Mouse (Mus musculus): ENCODE results near the gene Gm13271. TPM values are rescaled to one million over a fixed set of nuclear protein-coding genes. Genes with fewer than 3 reads are reported as not detected.
"Not testable (repeated sequence)": the region's sequence is repeated elsewhere in the genome, so short reads cannot be mapped to it uniquely, and the experiment has no call there.

Gm13271 gene
- total RNA-seq, 1 experiment from 2014 or later = not detected

GRCm38 (mm10) chr4:88756581-88757513 lies 2.2 kb downstream of the Gm13271 start:
- not testable (repeated sequence) for ATAC-seq (replicated peaks in 1 of 2; ENCODE audit: insufficient read depth in 1 of 2, low FRiP score in 2 of 2, low TSS enrichment in 1 of 2, low read depth in 1 of 2, poor library complexity in 2 of 2, severe bottlenecking in 2 of 2)

- peak; percentile 100 for ATAC-seq (replicated peaks in 1 of 2; ENCODE audit: insufficient read depth in 1 of 2, low FRiP score in 2 of 2, low TSS enrichment in 1 of 2, low read depth in 1 of 2, poor library complexity in 2 of 2, severe bottlenecking in 2 of 2)
Observed at GRCm38 (mm10) chr4:88757628-88758031, 3.0 kb downstream of the Gm13271 start.

- ATAC-seq (replicated peaks in 1 of 2; ENCODE audit: insufficient read depth in 1 of 2, low FRiP score in 2 of 2, low TSS enrichment in 1 of 2, low read depth in 1 of 2, poor library complexity in 2 of 2, severe bottlenecking in 2 of 2) = not testable (repeated sequence)
Observed at GRCm38 (mm10) chr4:88758751-88759150, 4.1 kb downstream of the Gm13271 start.

GRCm38 (mm10) chr4:88759610-88760268 lies 5.1 kb downstream of the Gm13271 start, which contains the start of gene Gm13283:
TSS of gene Gm13283 (plus strand) at chr4:88760119.
- not testable (repeated sequence) for ATAC-seq (replicated peaks in 1 of 2; ENCODE audit: insufficient read depth in 1 of 2, low FRiP score in 2 of 2, low TSS enrichment in 1 of 2, low read depth in 1 of 2, poor library complexity in 2 of 2, severe bottlenecking in 2 of 2)

- ATAC-seq (replicated peaks in 1 of 2; ENCODE audit: insufficient read depth in 1 of 2, low FRiP score in 2 of 2, low TSS enrichment in 1 of 2, low read depth in 1 of 2, poor library complexity in 2 of 2, severe bottlenecking in 2 of 2) = not testable (repeated sequence)
Observed at GRCm38 (mm10) chr4:88760431-88760830, 5.8 kb downstream of the Gm13271 start.

GRCm38 (mm10) chr4:88761776-88762175 lies 7.1 kb downstream of the Gm13271 start:
- ATAC-seq (replicated peaks in 1 of 2; ENCODE audit: insufficient read depth in 1 of 2, low FRiP score in 2 of 2, low TSS enrichment in 1 of 2, low read depth in 1 of 2, poor library complexity in 2 of 2, severe bottlenecking in 2 of 2) = not testable (repeated sequence)

GRCm38 (mm10) chr4:88762341-88762740 lies 7.7 kb downstream of the Gm13271 start:
- not testable (repeated sequence) for ATAC-seq (replicated peaks in 1 of 2; ENCODE audit: insufficient read depth in 1 of 2, low FRiP score in 2 of 2, low TSS enrichment in 1 of 2, low read depth in 1 of 2, poor library complexity in 2 of 2, severe bottlenecking in 2 of 2)

GRCm38 (mm10) chr4:88763384-88764018 lies 8.8 kb downstream of the Gm13271 start:
- peak; percentile 73 to 85; a peak in 2 of 4 replicates for ATAC-seq (replicated peaks in 1 of 2; ENCODE audit: insufficient read depth in 1 of 2, low FRiP score in 2 of 2, low TSS enrichment in 1 of 2, low read depth in 1 of 2, poor library complexity in 2 of 2, severe bottlenecking in 2 of 2)

- ATAC-seq (replicated peaks in 1 of 2; ENCODE audit: insufficient read depth in 1 of 2, low FRiP score in 2 of 2, low TSS enrichment in 1 of 2, low read depth in 1 of 2, poor library complexity in 2 of 2, severe bottlenecking in 2 of 2) = not testable (repeated sequence)
Observed at GRCm38 (mm10) chr4:88773534-88773933, 18.9 kb downstream of the Gm13271 start, which contains the start of gene Gm13290. TSS of gene Gm13290 (plus strand) at chr4:88773834.

GRCm38 (mm10) chr4:88776622-88777021 lies 22.0 kb downstream of the Gm13271 start, which contains the start of gene Gm13289:
TSS of gene Gm13289 (plus strand) at chr4:88776922.
- not testable (repeated sequence) for ATAC-seq (replicated peaks in 1 of 2; ENCODE audit: insufficient read depth in 1 of 2, low FRiP score in 2 of 2, low TSS enrichment in 1 of 2, low read depth in 1 of 2, poor library complexity in 2 of 2, severe bottlenecking in 2 of 2)

GRCm38 (mm10) chr4:88779550-88779949 lies 24.9 kb downstream of the Gm13271 start, which contains the start of gene Gm13272:
TSS of gene Gm13272 (plus strand) at chr4:88779850.
- ATAC-seq (replicated peaks in 1 of 2; ENCODE audit: insufficient read depth in 1 of 2, low FRiP score in 2 of 2, low TSS enrichment in 1 of 2, low read depth in 1 of 2, poor library complexity in 2 of 2, severe bottlenecking in 2 of 2) = not testable (repeated sequence)

- ATAC-seq (replicated peaks in 1 of 2; ENCODE audit: insufficient read depth in 1 of 2, low FRiP score in 2 of 2, low TSS enrichment in 1 of 2, low read depth in 1 of 2, poor library complexity in 2 of 2, severe bottlenecking in 2 of 2) = not testable (repeated sequence)
Observed at GRCm38 (mm10) chr4:88780320-88780719, 25.7 kb downstream of the Gm13271 start.

GRCm38 (mm10) chr4:88781831-88782230 lies 27.2 kb downstream of the Gm13271 start, which contains the start of gene Ifnz:
TSS of gene Ifnz (plus strand) at chr4:88782131.
- not testable (repeated sequence) for ATAC-seq (replicated peaks in 1 of 2; ENCODE audit: insufficient read depth in 1 of 2, low FRiP score in 2 of 2, low TSS enrichment in 1 of 2, low read depth in 1 of 2, poor library complexity in 2 of 2, severe bottlenecking in 2 of 2)

GRCm38 (mm10) chr4:88782335-88782734 lies 27.7 kb downstream of the Gm13271 start:
- not testable (repeated sequence) for ATAC-seq (replicated peaks in 1 of 2; ENCODE audit: insufficient read depth in 1 of 2, low FRiP score in 2 of 2, low TSS enrichment in 1 of 2, low read depth in 1 of 2, poor library complexity in 2 of 2, severe bottlenecking in 2 of 2)

- ATAC-seq (replicated peaks in 1 of 2; ENCODE audit: insufficient read depth in 1 of 2, low FRiP score in 2 of 2, low TSS enrichment in 1 of 2, low read depth in 1 of 2, poor library complexity in 2 of 2, severe bottlenecking in 2 of 2) = not testable (repeated sequence)
Observed at GRCm38 (mm10) chr4:88785409-88785808, 30.7 kb downstream of the Gm13271 start, which contains the start of gene Gm13276. TSS of gene Gm13276 (plus strand) at chr4:88785709.

- not testable (repeated sequence) for ATAC-seq (replicated peaks in 1 of 2; ENCODE audit: insufficient read depth in 1 of 2, low FRiP score in 2 of 2, low TSS enrichment in 1 of 2, low read depth in 1 of 2, poor library complexity in 2 of 2, severe bottlenecking in 2 of 2)
Observed at GRCm38 (mm10) chr4:88788402-88788801, 33.7 kb downstream of the Gm13271 start, which contains the start of gene Gm13277. TSS of gene Gm13277 (plus strand) at chr4:88788632.

GRCm38 (mm10) chr4:88791250-88791649 lies 36.6 kb downstream of the Gm13271 start, which contains the start of gene Gm13278:
TSS of gene Gm13278 (plus strand) at chr4:88791550.
- not testable (repeated sequence) for ATAC-seq (replicated peaks in 1 of 2; ENCODE audit: insufficient read depth in 1 of 2, low FRiP score in 2 of 2, low TSS enrichment in 1 of 2, low read depth in 1 of 2, poor library complexity in 2 of 2, severe bottlenecking in 2 of 2)
